Mouse (Mus musculus): ENCODE results near the gene Vsig1. TPM values are rescaled to one million over a fixed set of nuclear protein-coding genes. Genes with fewer than 3 reads are reported as not detected.

Gene Vsig1
- total and polyA plus RNA-seq, 2 experiments from 2014 or later, result 0.12 TPM; not detected in 1

- peak; percentile 25 for DNase-seq
These were observed 24.7 kb downstream of the Vsig1 start for GRCm38 (mm10) chrX:140932066-140932465.

GRCm38 (mm10) chrX:140933263-140933662, 25.9 kb downstream of the Vsig1 start:
- no peak overlapping the region for H3K4me2 ChIP-seq (ENCODE audit: low read depth)
- 75% methylated on average over 3 of the region's 3 CpGs for WGBS
- DNase-seq, result no peak
- TF ChIP-seq CTCF (IDR thresholded peaks at IDR 0.05; ENCODE audit: low read depth), result no peak
- H3K9ac ChIP-seq, result no peak overlapping the region
- no peaks in the 10 kb centered on the region for H3K36me3 ChIP-seq (ENCODE audit: insufficient read depth)
- ATAC-seq, result no peak
- no peaks in the 10 kb centered on the region for H3K27me3 ChIP-seq (ENCODE audit: insufficient read depth, low read length)
- no peaks in the 10 kb centered on the region for H3K4me1 ChIP-seq (ENCODE audit: insufficient read depth)
- no peak overlapping the region for H3K27ac ChIP-seq (ENCODE audit: low read depth, low read length)
- no peak overlapping the region for H3K4me3 ChIP-seq (ENCODE audit: low read depth, low read length)
- H3K9me3 ChIP-seq (ENCODE audit: low read length), result no peaks in the 10 kb centered on the region

More at GRCm38 (mm10) chrX:140932066-140932465, 24.7 kb downstream of the Vsig1 start:
- Histone ChIP-seq H3K9ac (no peak overlapping the region), H3K36me3 (ENCODE audit: insufficient read depth) (no peaks in the 10 kb centered on the region), H3K27ac (ENCODE audit: low read depth, low read length) (no peak overlapping the region), H3K4me2 (ENCODE audit: low read depth) (no peak overlapping the region), H3K4me3 (ENCODE audit: low read depth, low read length) (no peak overlapping the region), H3K4me1 (ENCODE audit: insufficient read depth) (no peaks in the 10 kb centered on the region), H3K9me3 (ENCODE audit: low read length) (no peaks in the 10 kb centered on the region), H3K27me3 (ENCODE audit: insufficient read depth, low read length) (no peaks in the 10 kb centered on the region)
- TF ChIP-seq CTCF (IDR thresholded peaks at IDR 0.05; ENCODE audit: low read depth), result peak; percentile 60
- ATAC-seq, result peak; percentile 62
- WGBS, result 64% methylated on average over 3 of the region's 3 CpGs

- H3K4me2 ChIP-seq (ENCODE audit: low read depth), result no peak overlapping the region
- H3K27ac ChIP-seq (ENCODE audit: low read depth, low read length), result no peak overlapping the region
- H3K36me3 ChIP-seq (ENCODE audit: insufficient read depth), result no peaks in the 10 kb centered on the region
- no peak for TF ChIP-seq CTCF (IDR thresholded peaks at IDR 0.05; ENCODE audit: low read depth)
- DNase-seq (no peak), ATAC-seq (no peak)
- no peak overlapping the region for H3K9ac ChIP-seq
- H3K27me3 ChIP-seq (ENCODE audit: insufficient read depth, low read length), result no peaks in the 10 kb centered on the region
- no peaks in the 10 kb centered on the region for H3K9me3 ChIP-seq (ENCODE audit: low read length)
- no peaks in the 10 kb centered on the region for H3K4me1 ChIP-seq (ENCODE audit: insufficient read depth)
- no peak overlapping the region for H3K4me3 ChIP-seq (ENCODE audit: low read depth, low read length)
- WGBS, result 76% methylated on average over 5 of the region's 5 CpGs
These were observed 28.9 kb downstream of the Vsig1 start for GRCm38 (mm10) chrX:140936271-140936670.

DNA sequence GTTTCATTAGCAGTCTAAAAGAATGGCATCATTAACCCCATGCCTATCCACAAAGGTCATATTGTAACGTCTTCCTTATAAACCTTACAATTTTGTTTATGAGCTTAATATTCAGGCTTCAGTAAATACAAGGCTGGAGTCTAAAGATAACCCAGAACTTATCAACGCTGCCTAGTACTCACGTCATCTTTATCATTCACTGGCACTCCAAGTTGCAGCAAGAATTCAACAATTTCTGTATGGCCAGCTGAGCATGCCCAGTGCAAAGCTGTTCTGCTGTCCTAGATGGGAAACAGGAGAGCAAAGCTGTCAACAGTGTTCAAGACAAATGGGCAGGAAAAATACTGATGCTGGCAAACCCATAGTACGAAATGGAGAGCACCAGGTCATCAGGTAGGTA, 46.2 kb downstream of the Vsig1 start:
- no peak overlapping the region for H3K9ac ChIP-seq
- no peak for TF ChIP-seq CTCF (IDR thresholded peaks at IDR 0.05; ENCODE audit: low read depth)
- WGBS, result 91% methylated on average over 4 of the region's 4 CpGs
- no peak overlapping the region for H3K4me3 ChIP-seq (ENCODE audit: low read depth, low read length)
- no peak overlapping the region for H3K27ac ChIP-seq (ENCODE audit: low read depth, low read length)
- H3K9me3 ChIP-seq (ENCODE audit: low read length), result no peaks in the 10 kb centered on the region
- H3K36me3 ChIP-seq (ENCODE audit: insufficient read depth), result 0 out of 2 replicates have a peak, but pooled peaks cover 8% of the 10 kb centered on the region
- no peak for DNase-seq
- H3K4me2 ChIP-seq (ENCODE audit: low read depth), result no peak overlapping the region
- H3K4me1 ChIP-seq (ENCODE audit: insufficient read depth), result no peaks in the 10 kb centered on the region
- no peaks in the 10 kb centered on the region for H3K27me3 ChIP-seq (ENCODE audit: insufficient read depth, low read length)
- ATAC-seq, result no peak

DNA sequence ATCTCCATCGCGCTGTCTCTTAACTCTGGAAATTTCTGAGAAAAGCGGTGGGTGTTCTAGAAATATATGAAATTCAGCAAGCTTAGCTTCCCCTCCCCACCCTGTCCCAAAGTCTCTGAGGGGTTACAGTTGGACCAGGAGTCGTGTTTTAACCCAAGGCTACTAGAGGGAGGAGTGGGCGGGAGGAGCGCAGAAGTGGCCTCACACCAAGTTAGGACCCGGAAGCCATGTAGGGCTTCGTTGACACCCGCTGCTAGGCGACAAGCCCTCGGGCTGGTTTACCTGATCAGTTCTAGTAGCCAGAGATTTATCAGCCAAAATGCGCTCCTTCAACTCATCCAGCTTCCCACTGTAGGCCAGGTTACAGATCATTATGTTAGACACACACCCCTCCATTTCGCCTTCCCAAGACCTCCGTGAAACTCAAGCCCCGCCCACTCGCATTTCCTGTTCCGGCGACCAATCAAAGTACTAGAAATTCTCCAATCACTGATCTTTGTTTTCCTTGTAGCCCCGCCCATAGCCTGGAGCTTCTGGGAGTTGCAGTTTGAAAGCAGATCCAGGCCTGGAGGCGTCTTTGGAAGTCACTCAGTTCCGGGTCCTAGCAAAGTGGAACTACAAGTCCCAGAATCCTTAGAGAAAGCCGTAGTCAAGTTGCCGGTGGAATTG, 49.0 kb downstream of the Vsig1 start, which contains the start of the genes Psmd10 and Atg4a:
Gene Psmd10 (minus strand): TSS at position 457 of the 669 bp plus-strand sequence.
Gene Atg4a (plus strand): TSS at position 636 of the 669 bp plus-strand sequence.
- Histone ChIP-seq H3K27ac (ENCODE audit: low read depth, low read length) (no peak within 1 kb of the TSS), H3K4me1 (ENCODE audit: insufficient read depth) (no peaks in the 10 kb centered on the region), H3K27me3 (ENCODE audit: insufficient read depth, low read length) (no peaks in the 10 kb centered on the region), H3K36me3 (ENCODE audit: insufficient read depth) (0 out of 2 replicates have a peak, but pooled peaks cover 4% of the 10 kb centered on the region), H3K4me2 (ENCODE audit: low read depth) (peak within 1 kb of the TSS; percentile 54), H3K9ac (peak within 1 kb of the TSS; percentile 44), H3K9me3 (ENCODE audit: low read length) (no peaks in the 10 kb centered on the region), H3K4me3 (ENCODE audit: low read depth, low read length) (peak within 1 kb of the TSS; percentile 51)
- DNase-seq (peak; percentile 91), ATAC-seq (peak; percentile 99)
- WGBS, result 27% methylated on average over 23 of the region's 23 CpGs
- no peak for TF ChIP-seq CTCF (IDR thresholded peaks at IDR 0.05; ENCODE audit: low read depth)

- H3K27ac ChIP-seq (ENCODE audit: low read depth, low read length), result no peak overlapping the region
- H3K4me1 ChIP-seq (ENCODE audit: insufficient read depth), result no peaks in the 10 kb centered on the region
- peak overlapping the region; percentile 51 for H3K4me3 ChIP-seq (ENCODE audit: low read depth, low read length)
- H3K9ac ChIP-seq, result peak overlapping the region; percentile 44
- H3K27me3 ChIP-seq (ENCODE audit: insufficient read depth, low read length), result no peaks in the 10 kb centered on the region
- 33% methylated on average over 5 of the region's 5 CpGs for WGBS
- DNase-seq (no peak), ATAC-seq (peak; percentile 57; the same call in 1 of the 2 replicates)
- 0 out of 2 replicates have a peak, but pooled peaks cover 4% of the 10 kb centered on the region for H3K36me3 ChIP-seq (ENCODE audit: insufficient read depth)
- no peak for TF ChIP-seq CTCF (IDR thresholded peaks at IDR 0.05; ENCODE audit: low read depth)
- peak overlapping the region; percentile 54 for H3K4me2 ChIP-seq (ENCODE audit: low read depth)
- no peaks in the 10 kb centered on the region for H3K9me3 ChIP-seq (ENCODE audit: low read length)
These were observed 49.6 kb downstream of the Vsig1 start for GRCm38 (mm10) chrX:140956959-140957358.

- no peak for TF ChIP-seq CTCF (IDR thresholded peaks at IDR 0.05; ENCODE audit: low read depth)
- 98% methylated on average over 1 of the region's 1 CpGs for WGBS
- DNase-seq (no peak), ATAC-seq (no peak)
- no peak overlapping the region for H3K4me2 ChIP-seq (ENCODE audit: low read depth)
- H3K9me3 ChIP-seq (ENCODE audit: low read length), result no peaks in the 10 kb centered on the region
- no peak overlapping the region for H3K27ac ChIP-seq (ENCODE audit: low read depth, low read length)
- H3K4me1 ChIP-seq (ENCODE audit: insufficient read depth), result no peaks in the 10 kb centered on the region
- no peaks in the 10 kb centered on the region for H3K27me3 ChIP-seq (ENCODE audit: insufficient read depth, low read length)
- no peak overlapping the region for H3K4me3 ChIP-seq (ENCODE audit: low read depth, low read length)
- no peak overlapping the region for H3K9ac ChIP-seq
- no peaks in the 10 kb centered on the region for H3K36me3 ChIP-seq (ENCODE audit: insufficient read depth)
These were observed 71.5 kb downstream of the Vsig1 start for GRCm38 (mm10) chrX:140978943-140979342.

All from forebrain, postnatal 0 days (tissue).